Mouse (Mus musculus): ENCODE data around the gene Smg6.
A peak's percentile ranks its signal among the peaks of the same experiment; 100 is the strongest.
"Not testable (repeated sequence)": the region's sequence is repeated elsewhere in the genome, so short reads cannot be mapped to it uniquely, and the experiment has no call there.

The Smg6 gene

DNA sequence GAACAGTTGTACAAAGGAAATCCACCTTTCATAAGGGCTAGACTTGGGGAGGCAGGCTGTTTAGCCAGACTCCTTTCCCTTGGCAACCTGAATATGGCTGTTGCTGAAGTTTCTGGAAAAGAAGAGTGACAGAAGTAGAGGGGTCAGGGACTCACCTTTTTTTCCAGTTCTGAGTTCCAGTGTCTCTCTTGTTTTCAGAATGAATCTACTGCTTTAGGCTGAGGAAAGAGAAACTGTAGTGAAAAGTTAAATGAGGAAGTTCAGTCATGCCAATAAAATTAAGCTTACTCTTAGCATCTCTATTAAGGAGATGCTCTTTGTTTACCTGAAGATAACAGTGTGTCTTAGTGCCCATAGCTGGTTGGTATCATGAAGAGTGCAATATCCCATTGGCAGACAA lies 69.2 kb downstream of the Smg6 start:
- no peak for DNase-seq (ENCODE audit: low spot score)

DNA sequence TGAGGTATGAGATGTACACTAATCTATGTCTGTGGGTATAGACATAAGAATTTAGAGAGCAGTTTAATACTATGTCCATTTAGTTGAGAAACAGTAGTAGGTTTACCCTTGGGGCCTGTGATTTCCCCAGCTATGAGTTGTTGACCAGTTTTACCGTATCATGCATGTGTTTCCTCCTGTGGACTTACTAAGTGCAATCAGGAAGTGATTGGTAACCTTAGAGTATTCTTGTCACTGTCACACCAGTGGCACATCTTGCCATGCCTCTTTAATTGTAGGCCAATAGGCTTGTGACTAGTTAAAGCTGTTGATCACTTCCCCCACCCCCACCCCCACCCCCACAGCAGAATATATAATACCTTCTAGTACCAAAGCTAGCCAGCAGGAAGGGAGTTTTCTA lies 70.9 kb downstream of the Smg6 start:
- no peak for DNase-seq (ENCODE audit: low spot score)

DNA sequence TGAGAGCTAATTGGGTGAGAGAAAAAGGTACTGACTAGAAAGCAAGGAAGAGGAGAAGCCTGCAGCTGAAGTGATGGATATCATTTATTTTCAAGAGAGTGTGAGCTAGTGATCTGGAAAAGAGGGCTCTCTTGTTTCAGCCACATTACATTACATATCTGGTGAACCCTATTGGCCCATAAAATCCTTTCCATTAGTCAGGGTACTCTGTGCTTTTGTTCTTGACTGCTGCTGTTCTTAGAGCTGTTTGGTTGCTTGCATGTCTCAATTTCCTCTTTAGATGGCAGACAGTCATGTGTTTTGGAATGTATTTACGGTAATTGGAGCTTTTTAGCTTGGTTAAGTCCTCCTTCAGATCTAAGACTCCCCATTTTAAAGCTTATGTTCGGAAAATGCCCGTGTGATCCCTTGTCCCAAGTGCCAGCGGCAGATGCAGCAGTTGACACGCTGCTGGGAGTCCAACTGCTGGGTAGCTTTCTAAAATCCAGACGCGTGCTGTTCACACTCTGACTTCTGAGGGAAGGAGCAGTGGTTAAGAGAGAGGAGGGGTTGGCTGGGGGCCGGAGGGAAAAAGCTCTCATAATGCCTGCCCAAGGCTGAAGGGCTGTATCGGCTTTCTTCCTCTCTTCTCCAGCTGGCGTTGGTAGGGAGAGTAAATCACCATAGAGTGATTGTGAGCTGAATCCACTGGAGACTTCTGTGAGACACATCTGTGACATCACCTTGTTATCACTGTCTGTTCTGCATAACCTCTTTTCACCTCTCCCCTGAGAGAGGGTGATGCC lies 75.4 kb downstream of the Smg6 start:
- DNase-seq (ENCODE audit: low spot score) = no peak

DNA sequence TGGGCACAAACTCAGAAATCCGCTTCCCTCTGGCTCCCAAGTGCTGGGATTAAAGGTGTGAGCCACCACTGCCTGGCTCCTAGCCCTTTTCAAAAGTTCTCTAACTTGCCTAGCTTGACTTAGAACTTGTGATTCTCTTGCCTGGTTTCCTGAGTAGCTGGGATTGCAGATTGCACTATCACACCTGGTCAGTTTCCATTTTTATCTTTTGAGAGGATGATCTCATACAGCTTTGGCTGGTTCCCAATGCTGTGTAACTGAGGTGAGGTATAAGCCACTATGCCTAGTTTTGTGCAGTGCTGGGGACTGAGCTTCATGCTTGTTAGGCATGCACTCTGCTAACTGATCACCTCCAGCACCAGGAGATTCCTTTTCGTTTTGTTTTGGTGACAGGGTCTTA lies 82.6 kb downstream of the Smg6 start:
- DNase-seq (ENCODE audit: low spot score) = no peak

DNA sequence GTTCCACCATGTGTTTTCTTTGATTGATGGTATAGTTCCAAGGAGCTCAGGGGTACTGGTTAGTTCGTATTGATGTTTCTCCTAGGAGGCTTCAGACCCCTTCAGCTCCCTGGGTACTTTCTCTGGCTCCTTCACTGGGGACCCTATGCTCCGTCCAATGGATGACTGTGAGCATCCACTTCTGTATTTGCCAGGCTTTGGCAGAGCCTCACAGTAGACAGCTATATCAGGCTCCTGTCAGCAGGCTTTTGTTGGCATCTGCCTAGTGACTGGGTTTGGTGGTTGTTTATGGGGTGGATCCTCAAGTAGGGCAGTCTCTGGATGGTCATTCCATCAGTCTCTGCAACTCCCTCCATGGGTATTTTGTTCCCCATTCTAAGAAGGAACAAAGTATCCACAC lies 83.9 kb downstream of the Smg6 start:
- DNase-seq (ENCODE audit: low spot score) = not testable (repeated sequence)

DNA sequence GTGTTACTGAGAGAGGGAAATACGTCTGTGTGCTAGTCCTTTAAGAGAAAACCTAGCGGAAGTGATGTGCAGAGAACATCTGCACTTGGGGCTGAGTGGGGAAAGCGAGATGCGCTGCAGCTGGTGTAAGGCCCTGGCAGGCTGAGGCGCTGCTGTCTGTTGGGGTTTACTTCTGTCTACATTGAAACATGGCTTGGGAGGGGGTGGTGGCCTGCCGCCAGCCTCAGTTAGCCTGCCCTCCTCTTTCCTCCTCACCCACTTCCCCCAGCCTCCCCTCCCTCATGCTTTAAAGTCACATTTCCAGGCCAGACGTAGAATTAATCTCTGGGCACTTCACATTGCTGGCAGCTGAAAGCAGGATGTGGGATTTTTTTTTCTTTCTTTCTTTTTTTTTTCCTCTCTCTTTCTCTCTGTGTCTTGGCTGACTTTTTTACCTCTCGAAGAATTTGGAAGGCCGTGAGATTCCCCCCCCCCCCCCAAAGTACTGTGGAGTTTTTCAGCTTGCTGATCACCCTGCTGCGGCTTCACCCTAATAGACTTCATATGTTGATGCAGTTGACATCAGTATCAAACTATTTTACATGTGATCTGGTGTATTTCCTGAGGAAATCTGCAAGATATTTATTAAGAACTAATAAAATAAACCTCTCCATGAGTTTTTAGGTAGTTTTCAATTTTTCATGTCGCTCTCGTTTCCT lies 87.5 kb downstream of the Smg6 start:
- peak; percentile 80 for DNase-seq (ENCODE audit: low spot score)

DNA sequence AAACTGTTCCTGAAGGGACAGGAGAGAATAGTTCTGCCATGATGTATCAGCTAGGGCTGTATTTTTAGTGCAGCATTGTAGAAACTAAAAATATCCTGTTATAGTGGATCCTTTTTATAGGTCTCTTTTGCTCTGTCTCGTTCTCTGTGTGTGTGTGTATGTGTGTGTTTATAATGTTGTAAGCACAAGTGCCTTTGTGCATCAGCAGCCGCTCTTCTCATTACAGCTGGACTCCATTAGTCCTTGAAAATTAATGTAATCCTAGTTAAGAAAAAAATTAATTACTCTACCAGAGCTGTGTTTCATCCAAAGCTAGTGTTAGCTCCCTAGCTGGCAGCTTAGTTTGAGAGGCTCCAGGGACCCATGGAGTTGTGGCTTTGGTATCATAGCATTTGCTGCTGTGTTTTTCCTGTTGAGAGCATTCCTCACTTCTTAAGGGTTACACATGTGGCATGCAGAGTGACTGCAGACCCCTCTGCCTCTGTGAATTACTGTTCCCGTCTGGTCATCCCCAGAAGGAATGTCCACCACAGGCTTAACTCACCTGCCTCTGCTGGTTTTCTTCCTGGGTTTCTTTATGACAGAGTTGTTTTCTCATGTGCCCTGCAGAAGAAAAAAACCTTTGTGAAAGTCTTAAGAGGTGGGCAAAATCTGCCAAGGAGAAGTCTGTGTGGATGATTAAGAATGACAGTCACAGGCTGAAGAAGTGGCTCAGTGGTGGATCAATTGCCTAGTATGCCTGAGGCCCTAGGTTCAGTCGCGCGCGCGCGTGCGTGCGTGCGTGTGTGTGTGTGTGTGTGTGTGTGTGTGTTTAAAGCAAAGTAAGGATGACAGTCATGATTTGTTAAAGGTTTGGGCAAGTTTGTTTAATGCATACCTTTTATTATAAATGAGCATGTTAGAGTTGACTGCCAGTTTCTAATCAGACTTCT lies 88.4 kb downstream of the Smg6 start:
- DNase-seq (ENCODE audit: low spot score) = no peak

DNA sequence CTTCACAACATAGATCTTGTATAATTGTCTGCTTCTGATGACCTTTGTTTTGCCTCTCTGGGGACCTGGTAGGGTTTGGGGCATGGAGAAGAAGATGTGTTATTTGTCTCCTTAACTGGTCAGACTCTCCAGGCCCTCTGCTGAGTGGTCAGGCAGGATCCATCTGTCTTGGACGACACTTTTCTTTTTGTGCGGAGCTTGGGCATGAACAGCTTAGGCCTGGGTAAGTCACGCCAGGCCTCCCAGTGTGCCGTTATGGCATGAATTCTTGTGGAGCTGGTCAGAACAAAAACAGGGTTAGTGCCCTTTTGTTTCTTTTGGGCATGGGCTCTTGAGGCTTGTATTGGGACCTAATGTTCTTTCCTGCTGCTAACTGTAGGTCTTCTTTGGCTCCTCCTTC lies 89.2 kb downstream of the Smg6 start:
- DNase-seq (ENCODE audit: low spot score) = no peak

DNA sequence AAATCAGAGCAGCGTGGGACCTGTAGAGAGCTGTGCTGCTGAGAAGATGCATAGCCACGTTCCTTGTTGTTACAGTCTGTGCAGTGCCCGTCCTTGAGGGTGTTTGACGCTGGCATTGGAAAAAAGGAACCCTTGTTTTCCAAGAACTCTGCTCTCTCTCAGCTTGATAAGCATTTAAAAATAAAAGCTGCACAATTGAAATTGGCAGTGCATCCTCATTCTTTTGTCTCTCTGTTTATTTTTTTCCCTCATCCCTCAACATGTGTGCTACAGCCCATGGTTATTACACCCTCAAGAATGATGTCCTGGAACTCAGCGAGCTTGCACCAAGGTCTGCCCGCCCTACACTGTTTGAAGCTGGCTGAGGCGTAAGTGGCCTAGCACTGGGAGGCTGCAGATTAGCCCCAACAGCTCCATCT lies 89.8 kb downstream of the Smg6 start:
- no peak for DNase-seq (ENCODE audit: low spot score)

DNA sequence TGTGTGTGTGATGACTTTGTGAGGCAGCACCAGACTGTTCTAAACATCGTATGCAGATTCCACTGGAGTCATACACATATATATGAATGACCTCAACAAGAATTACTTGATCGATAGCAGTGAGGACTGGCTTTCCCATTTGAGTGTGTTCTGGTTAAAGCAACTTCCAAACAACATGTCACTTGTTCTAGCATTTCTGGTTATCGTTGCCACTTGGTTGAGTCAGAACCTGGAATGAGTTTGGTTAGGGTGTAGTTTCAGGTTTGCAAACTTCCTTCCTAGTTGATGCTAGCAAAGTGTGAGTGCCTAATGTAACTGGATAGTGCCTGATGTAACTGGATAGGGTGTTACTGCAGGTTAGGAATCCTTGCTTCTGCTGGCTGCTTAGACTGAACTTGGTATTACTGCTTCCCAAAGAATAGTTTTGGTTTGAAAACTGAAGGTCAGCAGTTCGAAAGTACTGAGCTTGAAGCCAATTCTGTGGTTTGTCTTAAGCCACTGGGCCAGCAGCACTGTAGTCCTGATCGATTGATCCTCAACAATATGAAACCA lies 90.8 kb downstream of the Smg6 start:
- no peak for DNase-seq (ENCODE audit: low spot score)

DNA sequence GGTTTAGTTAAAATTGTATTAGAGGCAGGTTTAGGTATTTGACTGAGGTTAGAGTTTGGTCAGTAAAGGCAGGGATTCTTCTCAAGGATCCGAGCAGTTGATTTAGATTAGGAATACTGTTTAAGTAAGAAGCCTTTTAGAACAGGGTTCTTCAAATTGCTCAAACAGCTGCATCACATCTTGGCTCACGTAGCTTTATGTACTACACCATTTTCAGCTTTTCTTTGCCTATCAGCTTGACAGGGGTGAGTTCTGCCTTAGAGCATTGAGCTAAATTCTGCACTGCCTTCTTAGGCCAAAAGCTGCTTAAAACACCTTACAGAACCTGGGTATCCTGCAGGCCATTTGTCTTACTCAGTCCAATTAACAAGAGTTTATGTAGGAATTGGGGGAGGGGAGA lies 92.2 kb downstream of the Smg6 start:
- no peak for DNase-seq (ENCODE audit: low spot score)

DNA sequence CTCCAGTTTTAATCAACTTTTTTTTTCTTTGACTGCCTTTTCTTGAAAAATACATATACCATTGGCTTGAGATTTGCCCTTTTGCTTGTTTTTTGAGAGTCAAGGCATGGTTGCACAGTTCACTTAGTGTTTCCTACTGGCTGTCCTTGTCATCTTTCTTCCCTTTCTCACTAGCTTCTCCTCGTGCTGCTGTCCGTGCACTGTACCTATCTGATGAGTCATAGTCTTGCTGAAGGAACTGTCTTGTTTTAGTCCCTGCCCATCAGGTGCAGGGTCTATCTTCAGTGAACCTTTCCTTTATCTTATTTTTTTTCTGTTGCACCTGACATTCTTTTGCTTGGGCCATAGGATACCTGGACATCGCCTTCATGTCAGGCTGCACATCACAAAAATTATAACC lies 101.4 kb downstream of the Smg6 start:
- no peak for DNase-seq (ENCODE audit: low spot score)

DNA sequence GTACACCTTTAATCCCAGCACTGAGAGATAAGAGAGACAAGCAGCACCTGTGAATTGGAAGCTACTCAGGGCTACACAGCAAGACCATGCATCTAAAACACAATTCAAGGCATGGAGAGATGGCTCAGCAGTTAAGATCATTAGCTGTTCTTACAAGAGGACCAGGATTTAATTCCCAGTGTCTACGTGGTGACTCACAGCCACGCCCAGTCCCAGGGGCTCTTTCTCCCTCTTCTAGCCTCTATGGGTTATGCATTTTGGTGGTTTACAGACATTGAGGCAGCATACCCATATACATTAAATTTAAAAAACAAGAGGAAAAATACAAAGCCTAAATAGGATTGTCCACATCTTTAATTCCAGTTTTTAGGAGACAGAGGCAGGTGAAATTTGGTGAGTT lies 102.0 kb downstream of the Smg6 start:
- no peak for DNase-seq (ENCODE audit: low spot score)

DNA sequence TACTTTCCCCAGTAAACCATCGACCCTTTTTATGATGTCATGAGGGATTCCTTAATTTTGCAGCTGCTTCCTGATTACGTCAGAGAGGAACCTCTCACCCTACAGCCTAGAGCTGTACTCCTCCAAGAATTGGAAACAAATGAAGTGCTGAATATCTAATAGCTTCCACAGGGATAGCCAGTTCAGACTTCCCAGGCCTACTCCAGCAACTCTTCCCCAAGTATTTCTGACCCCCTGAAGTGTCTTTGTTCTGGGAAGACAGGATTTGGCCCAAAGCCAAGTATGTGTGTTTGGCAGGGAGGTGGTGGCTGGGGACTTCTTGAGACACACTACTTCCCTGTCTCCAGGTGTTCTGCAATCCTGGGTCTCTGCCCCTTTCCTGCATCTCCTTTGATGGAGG lies 105.6 kb downstream of the Smg6 start:
- DNase-seq (ENCODE audit: low spot score) = no peak

DNA sequence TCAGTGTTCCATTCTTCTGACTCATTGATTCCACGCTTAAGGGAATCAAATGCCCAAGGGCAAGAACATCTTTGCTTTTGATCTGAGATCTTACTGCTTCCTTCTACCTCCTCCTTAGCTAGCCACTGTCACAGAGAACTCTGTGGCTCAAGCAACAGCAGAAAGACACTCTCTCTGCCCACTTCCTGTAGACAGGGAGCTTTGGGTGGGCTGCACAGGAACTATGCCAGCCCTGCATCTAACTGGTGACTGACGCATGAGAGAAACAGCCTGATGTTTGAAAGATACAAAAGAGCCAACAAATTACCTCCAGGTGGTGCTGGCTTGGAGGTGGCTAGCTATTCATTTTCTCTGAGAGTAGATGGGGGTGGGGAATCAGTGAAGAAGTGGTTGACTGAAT lies 107.3 kb downstream of the Smg6 start:
- DNase-seq (ENCODE audit: low spot score) = peak; percentile 56

DNA sequence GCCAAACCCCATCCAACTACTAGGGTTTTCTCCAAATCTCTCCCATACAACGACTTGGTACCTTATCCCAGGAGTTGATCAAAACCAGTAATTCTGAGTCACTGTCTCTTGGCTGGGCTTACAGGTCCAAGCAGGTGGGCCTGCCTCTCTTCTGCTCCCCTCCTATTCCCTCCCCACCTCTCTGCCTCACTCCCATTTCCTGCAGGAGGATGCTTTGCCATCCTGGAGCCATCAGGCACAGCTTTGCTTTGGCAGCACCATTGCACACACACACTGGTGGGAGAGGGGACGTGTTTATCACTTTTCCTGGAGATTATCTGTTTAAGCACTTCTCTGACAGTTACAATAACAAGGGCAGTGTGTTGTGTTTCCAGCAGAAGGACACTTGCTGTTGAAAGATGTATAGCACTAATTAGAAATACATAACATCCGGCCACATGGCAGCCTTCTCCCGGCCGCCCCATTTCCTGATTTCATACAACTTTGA lies 108.0 kb downstream of the Smg6 start:
- DNase-seq (ENCODE audit: low spot score) = no peak

DNA sequence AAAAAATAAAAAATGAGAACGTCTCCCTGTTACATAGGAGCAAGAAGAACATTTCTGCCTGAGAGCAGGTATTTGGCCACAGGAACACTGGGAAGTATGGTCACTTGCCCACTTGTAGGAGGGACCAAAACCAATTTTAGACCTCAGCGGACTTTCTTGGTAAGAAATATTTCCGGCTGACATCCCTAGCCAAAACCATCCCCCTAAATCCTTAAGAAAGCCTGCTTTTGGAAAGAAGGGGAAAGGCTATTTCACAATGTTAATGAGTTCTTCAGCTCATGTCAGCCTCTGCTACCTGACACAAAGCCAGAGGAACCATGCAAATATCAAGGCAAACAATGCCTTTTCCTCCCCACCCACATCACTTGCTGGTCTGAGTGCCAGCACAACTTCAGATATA lies 108.5 kb downstream of the Smg6 start:
- DNase-seq (ENCODE audit: low spot score) = no peak

DNA sequence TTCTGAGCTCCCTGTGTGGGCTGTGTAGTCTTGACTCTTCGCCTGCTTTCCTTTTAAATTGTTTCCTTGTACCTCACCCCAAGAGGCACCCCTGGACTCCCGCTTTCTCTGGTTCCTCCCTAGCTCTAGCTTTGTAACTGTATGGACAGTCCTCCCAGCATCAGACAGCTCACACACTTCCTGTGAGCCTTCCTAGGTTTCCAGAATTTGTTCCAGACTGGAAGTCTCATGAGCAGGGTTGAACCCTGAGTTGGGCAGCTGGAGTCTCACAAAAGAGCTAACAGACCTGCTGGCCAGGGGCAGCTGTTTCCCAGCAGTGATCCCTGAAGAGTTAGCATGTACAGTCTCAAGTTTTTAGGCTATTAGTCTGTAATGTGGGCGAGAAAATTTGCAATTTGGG lies 118.7 kb downstream of the Smg6 start:
- no peak for DNase-seq (ENCODE audit: low spot score)

DNA sequence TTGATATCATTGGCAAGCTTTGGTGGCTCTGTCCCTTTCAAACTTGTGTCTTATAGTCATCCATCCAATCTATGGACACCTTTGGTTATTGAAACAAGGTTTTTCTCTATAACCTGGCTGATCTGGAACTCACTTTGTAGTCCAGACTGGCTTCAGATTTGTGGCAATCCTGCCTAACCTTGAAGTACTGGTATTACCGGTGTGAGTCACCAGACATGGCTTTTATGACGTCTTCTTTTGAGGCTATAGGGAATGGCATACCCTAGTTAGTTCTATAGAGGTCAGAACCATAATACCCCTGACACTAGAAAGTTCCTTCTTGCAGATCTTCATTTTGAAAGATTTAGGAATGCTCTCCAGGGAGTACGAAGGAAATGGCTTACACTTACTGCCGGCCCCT lies 120.2 kb downstream of the Smg6 start:
- no peak for DNase-seq (ENCODE audit: low spot score)

DNA sequence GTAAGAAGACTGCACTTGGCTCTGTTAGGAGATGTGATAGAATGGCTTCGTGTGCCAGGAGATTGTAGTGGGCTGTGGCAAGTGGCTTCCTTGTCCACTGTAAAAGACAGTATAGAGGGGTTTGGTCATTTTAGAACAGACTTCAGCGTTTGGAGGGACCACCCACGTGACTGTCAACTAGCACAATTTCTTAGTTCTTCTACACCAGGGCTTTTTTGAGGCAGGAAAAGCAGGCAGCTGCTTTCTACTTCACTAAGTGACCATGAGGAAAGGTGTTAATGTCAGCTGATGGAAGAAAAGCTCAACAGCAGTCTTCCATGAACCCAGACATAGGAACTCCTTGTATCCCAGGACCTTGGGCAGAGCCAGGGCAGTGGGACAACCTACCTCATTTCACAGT lies 121.0 kb downstream of the Smg6 start:
- no peak for DNase-seq (ENCODE audit: low spot score)

DNA sequence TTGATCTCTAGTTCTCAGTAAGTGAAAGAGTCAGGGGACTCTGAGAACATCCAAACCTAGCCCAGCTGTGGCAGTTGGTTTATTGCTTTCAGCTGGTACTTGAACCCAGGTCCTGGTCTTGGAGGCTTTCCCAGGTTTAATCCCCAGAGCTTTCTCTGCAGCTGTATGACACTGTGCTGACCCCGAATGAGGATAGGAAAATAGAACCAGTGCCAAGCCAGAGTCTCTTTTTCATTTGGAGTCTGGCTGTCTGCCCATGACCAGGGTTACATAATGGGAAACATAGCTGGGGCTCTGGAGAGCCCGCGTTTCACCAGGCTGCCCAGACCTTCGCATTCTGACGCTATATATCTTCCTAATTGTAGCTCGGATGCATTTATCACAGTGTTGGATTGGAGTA lies 121.4 kb downstream of the Smg6 start:
- DNase-seq (ENCODE audit: low spot score) = no peak

DNA sequence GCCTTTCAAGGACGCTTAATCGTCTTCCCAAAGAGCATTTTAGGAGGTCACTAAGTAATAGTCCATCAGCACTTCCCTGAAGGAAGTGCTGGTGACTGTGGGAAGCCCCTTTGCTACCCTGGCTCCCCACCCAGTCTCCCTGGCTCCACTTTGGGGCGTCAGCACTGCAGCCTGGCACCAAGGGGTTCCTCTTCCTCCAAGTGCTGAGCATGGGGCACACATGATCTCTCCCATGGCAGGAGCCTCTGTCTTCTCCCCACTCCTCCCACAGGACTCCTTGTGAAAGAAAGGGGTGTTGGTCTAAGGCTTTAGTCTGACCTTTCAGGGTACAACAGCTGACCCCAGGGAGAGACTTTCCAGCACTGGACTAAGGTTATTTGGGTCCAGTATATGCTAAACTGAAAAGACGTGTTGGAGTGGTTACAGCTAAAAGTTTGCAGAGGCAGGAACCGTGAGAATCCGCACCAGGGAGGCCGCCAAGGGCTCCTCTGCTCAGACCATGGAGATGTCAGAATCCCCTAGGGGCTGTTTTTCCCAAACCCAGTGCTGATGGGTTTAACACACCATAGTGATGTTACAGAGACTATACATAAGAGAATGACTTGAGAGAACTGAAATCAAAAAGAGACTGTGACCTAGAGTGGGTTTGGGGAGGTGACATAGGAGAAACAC lies 122.2 kb downstream of the Smg6 start:
- DNase-seq (ENCODE audit: low spot score) = no peak
